Mouse (Mus musculus) adrenal gland, postnatal 14 days (tissue): ENCODE measurements around the gene Gls. TPM values are rescaled to one million over a fixed set of nuclear protein-coding genes. Genes with fewer than 3 reads are reported as not detected.

Source experiments
- DNase-seq: peaks from one replicate; pipeline ENCODE4 v3.0.0; 2021; ENCODE audit warnings: mixed read lengths
- total RNA-seq: library from RNA; stranded (reverse); gene quantifications from 2 replicates; pipeline ENCODE4 v1.2.3, GENCODE M21; 2021

The Gls gene
- total RNA-seq, 1 experiment from 2014 or later = 95.3 TPM

DNA sequence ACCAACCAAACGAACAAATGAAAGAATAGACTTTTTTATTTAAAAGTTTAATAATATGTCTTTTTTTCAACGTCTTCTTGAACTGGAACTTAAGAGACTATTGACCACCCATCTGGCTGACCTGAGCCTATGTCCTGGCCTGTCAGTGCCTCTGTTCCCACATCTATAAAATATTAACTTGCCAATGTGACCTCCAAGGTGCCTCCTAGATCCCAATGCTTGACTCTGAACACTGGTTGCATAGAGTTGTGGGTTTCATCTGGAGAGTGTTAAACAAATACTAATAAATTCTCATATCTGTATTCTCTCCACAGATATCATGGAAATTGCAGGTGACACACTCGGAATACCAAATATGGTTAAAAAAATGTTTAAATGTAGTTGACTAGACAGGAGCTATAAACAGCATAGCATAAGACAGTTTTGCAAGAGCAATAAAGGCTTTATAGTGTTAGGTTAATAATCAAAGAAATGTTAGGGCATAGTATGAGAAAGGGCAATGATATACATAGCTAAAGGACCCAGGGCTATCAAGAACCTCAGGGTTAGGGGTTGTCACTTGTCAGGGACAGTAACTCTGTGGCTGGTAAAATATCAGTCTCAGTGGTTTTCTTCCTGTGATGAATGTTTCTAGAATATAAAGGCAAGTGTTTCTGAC, 16.0 kb upstream of the Gls start:
- DNase-seq = no peak

DNA sequence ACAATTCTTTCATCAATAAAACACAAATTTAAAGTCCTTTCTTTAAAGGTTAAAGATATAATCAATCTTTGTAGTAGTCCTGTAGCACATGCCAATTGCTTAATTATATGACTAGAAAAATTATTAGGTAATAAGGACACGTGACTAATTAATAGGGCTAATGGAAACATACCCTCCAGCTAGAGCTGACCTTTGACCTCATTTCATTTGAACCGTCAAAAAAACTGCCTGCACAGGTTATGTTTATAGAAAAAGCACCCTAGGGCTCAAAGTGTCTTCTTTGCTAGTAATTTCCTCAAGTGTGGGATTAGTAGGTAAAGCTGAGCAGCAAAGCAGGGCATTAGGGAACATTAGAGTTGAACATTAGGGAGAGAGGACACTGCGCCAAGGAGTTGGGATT, 9.2 kb upstream of the Gls start:
- DNase-seq = no peak

DNA sequence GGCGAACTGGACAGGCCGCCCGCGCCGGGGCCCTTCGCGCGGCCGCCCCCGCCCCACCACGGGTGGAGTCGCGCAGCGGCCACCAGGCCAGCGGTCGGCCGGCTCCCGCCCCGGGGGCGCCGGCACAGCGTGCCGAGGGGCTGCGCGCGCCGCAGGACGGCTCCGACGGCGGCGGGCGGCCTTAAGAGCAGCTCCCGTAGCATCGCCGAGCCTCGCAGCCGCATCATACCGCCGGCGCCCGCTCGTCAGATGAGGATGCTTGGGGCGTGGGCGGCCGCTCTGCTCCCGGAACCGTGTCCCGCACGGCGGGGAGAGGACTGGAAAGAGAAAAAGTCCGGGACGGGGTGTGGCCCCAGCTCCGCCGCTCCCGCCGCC, 279 bp downstream of the Gls start:
- no peak for DNase-seq

DNA sequence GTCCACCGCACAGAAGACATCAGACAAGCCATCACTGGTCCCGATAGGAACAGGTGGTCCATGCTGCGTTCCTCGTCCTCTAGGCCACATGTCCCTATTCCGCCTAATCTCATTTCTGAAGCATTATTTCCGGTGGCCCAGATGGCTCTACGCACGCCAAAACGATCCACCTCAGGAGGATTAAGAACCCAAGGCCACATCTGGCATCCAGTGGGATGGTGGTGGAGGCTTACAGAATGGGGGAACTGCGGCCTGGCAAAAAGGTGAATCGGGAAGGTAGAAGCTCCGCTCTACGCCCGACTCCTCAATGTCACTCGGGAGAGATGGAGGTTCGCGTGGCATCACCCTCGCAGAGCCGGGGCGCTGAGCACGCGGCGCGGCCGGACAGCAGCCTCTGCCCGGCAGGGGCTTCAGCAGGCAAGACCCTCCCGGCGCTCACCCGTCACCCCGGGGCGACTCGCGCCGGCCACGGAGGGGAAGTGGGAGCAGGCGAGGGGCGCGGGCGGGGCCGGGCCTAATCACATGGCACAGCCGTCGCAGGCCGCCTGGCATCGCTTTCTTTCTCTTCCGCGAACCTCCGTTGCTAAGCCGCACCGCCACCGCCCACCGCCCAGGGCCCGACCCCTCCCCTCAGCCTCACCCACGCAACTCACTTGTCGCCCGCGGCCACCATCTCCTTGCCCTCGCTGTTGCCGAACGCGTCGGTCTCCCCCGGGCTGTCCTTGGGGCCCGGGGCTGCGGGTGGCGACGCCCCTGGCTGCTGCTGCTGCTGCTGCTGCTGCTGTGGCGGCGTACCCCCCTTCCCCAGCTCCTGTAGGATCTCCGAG, 880 bp downstream of the Gls start:
- peak; percentile 76 for DNase-seq

DNA sequence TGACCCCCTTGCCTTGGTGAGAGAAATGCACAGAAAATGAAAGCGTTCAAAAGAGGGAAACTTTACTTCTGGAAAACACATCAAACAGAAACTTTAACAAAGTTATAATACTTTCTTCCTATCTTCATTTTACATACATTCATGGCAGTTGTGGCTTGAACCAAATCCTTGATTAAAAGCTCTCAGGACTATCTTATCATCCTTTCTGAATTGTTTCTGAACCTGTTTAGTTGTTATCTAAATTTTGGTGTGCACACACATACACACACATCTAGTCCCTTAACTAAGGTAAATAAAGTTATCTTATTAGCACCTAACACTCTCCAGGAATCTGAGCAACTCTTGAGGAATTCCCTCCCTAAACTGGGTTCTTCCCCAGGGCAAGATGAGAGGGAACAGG, 2.6 kb downstream of the Gls start:
- DNase-seq = no peak

DNA sequence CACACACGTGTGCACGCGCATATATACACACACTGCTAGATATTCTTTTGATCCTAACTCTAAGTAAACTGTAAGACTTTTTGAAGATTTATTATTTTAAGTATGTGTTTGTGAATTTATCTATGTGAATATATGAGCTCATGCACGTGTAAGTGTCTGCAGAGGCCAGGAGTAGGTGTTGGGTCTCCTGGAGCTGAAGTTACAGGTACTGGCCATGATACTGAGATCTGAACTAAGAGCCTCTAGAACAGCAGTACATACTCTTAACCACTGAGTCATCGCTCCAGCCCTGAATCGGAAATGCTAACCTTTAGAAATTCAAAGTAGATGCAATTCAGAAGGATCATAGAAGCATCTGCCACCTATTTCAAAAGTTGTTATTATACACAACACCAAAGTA, 4.9 kb downstream of the Gls start:
- DNase-seq = no peak

DNA sequence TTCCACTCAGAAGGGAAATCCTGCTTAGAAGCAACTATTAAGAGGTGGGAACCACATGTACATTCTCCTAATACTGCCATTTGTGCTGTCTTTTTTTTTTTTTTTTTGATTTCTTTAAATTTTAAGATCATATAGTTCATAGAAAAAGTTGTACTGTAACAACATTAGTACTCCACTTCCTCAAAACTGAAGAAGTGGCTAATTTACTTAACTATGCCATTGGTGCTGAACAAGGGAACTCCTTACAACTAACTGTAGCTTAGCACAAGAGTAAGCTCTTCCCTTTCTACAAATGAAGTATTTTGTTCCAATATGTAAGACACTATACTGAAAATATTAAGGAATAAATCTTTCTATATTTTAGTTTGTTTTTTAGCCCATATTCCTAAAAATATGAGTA, 6.6 kb downstream of the Gls start:
- DNase-seq = no peak

DNA sequence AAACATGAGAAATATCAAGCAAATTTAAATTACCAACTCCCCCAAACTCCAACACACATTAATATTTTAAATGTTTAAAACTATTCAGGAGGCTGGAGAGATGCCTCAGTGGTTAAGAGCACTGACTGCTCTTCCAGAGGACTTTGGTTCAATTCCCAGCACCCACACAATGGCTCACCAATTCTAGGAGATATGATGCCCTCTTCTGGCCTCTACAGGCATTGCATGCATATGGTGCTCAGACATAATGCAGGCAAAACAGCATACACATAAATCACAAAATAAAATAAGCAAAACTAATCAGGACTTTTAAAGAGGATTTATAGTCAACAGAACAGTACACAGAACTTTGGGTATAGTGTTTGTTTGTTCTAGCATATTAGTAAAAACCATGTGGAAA, 16.3 kb downstream of the Gls start:
- DNase-seq = no peak

DNA sequence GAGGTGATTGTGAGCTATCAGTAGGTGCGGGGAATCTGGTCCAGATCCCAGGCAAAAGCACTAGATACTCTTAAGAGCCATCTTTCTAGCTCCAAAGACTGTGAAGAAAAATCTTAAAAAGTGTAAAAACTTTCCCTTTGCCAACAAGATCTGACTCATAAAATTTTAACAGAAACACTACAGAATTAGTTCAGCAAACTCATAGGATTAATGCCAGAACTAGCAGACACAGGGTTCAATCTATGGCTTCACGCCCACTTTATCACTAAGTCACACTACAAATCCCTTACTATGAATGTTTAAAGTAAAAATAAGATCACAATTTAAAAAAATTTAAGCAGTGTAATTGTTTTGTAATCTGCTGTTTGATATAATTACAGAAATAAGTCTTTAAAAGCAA, 50.0 kb downstream of the Gls start:
- no peak for DNase-seq

DNA sequence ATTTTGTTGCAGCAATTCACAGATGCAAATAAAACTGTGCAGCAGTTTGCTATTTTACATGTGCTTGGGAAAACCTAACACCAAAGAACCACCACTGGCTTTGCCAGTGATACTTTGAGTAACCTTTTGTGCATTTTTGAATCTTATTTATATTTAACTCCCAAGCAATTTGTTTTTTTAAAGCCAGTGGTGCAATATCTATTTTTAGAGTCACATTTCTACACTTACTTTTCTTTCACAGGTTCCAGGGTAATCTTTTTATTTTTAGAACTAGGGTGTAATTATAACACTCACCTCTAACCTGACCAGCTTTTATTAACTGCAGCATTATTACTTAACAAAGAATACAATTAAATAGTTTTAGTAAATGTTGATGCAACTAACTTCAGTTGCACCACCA, 51.0 kb downstream of the Gls start:
- DNase-seq = no peak

DNA sequence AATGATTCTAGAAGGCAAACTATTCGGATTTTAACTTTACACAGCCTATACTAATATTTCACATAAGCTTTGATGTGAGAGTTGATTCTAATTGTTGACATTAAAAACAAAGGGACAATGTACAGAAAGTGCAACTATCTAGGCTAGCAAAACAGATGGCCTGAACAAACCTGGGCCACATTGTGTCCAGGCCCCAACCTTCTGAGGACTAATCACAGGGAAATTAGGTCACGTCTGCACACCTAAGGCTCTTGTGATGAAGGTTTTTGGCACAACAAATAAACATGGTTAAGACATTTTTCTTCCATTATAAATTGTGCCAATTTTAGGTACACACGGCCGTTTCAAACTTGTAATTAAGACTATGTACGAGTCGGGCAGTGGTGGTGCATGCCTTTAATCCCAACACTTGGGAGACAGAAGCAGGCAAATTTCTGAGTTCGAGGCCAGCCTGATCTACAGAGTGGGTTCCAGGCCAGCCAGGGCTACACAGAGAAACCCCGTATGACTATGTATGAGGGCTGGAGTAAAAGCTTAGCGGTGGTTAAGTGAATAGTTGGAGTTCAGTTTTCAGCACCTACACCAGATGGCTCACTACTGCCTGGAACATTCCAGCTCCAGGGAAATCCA, 53.0 kb downstream of the Gls start:
- no peak for DNase-seq

DNA sequence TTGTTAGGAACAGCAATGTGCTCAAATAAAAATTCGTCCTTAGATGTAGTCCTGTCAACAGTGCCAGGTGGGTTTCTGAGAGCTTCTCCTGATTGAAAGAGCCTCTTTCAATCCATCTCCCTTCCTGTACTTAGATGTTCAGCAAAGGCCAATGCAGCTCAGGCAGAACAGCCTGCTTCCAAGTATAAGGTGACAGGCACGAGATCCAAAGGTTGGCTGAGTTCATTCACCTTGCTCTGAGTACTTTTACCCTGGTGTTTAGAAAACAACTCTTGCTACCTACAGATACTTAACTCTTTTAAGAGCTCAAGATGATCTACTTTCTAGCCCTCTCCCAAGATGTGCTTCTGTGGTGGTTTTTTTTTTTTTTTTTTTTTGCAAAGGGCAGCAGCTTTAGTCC, 56.0 kb downstream of the Gls start:
- DNase-seq = no peak

DNA sequence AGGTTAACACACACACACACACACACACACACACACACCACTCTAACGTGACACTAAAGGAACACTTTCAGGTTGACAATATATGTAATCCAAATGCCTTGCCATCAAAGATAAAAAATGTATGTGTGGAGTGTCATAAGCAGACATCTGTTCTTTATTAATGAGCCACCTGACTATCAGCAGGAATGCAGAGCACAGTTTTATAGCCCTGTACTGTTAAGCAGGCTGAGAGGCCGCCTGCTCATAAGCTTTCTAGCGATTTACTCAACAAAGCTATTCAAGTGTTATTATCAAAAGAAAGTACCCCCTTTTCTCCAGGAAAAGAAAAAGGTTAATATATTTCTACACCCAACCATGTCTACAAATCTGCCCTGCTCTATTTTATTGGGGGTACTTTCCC, 57.0 kb downstream of the Gls start:
- DNase-seq = no peak

DNA sequence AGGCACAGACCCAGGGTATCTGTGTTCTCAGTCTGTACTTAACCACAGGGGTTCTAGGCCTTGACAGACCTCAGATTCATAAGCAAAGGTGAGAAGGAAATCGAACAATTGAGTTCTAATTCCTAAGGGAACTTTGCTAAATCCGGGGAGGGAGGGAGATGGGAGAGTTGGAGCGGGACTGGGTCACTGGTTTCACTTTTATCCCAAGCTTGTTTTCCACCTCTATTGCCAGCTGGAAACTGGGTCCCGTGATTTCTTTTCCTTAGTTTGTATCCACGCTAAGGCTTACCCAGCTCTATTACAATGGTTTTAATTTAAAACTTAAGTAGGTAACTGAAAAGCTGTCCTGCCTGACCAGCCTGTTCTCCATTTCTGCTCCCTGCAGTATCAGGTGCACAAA, 57.7 kb downstream of the Gls start:
- DNase-seq = no peak

DNA sequence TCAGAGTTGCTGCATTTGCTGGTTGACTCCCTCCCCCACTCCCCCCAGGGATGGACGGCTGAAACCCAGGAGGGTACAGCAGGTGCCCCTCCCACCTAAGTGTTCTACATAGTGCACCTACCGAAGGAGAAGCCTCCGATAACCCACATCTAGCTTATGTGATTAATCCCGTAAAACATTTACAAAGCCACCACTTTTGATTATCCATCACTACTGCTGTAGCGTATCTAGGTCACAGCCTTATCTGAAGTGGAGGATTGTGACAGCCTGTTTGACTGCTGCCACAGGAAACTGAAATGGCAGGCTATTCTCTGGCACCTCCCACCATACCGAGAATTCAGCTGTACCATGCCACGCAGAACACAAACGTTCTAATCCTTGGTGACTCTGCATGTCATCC, 61.8 kb downstream of the Gls start:
- no peak for DNase-seq

DNA sequence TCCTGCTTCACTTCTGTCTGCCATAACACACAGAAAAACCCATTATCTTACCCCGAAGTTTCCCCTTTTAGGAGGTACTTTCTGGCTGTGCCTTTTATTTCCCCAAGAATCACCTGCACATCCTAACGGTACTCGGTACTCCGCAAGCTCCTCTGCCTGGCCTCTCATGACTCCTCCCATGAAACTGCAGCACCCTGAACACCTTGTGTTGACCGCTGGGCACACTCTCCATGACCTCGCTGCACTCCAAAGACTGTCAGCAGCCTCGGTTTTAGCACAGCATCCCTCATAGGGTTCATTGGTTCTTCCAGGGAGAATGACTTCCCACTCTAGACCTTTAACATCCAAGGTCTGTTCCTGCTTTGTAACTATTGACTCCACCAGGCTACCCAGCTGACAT, 62.3 kb downstream of the Gls start:
- no peak for DNase-seq

DNA sequence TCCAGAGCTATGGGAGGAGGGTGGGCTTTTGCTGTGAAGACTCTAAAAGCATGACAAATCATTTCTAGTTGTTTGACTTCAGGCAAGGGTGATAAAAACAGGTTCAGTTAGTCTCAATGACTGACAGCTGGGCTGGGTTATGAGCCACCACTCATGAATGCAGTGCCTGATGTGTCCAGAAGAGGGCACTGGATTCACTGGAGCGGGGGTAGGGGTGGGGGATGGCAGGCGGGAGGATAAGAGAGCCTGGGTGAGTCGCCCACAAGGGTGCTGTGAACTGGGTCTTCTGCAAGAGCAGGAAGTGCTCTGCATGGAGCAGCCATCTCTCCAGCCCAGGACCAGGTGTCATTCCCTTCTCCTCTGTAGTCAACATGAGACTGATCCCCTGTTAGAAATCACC, 63.0 kb downstream of the Gls start:
- DNase-seq = peak; percentile 64

DNA sequence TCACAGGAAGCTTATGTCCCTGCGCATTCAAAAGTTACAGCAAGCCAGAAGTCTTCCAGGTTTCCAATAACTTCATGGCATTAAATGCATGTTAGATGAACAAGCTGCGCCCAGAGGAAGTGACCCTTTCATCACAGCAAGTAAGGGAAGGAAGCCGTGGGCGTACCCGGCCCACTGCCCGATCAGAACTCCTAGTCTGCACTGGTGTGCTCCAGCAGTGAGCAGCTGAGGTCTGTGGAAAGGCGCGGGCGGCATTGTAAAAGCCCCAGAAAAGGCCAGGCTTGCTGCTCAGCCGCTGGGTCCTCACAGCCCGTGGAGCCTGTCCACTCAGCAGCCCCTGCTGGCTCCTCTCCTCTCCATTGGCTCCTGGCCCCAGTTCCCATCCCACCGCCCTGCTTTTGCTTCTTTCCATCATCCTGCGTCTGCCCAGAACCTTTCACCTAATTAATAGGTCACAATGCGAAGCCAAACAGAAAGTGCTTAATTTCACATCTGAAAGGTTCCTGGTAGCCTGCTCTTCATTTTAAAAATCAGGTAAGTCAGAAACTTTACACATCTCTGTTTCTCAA, 66.3 kb downstream of the Gls start:
- DNase-seq = peak; percentile 22

DNA sequence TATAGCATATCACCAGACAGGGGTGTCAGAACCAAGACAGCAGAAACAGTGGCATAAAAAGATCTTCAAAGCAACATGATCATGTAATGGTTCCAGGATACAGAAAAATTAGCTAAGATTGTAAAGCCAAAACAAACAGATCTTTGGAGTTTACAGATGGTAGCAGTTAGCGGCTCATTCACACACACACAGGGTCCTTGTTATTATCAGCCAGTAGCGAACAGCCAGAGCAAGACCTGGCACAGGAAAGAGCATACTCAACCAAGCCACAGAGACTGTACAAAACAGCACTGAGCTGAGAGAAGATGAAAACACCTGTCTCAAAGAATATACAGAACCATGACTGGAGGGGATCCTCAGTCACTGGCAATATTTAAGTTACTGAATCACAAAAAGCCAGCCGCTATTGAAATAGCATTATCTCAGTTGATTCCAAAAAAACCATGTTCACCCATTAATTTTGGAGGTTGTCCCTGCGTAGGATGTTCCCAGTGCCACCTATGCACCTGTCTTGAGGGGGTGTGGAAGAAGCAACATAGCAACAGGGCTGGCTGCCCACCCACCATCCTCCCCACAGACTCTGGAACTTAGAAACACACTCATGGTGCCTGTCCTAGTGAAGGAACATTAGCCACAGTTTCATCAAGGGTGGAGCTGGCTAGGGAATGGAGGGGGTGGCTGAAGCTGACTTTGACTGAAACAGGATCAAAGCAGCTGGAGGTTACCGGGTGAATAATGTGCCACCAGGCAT, 69.2 kb downstream of the Gls start:
- no peak for DNase-seq

DNA sequence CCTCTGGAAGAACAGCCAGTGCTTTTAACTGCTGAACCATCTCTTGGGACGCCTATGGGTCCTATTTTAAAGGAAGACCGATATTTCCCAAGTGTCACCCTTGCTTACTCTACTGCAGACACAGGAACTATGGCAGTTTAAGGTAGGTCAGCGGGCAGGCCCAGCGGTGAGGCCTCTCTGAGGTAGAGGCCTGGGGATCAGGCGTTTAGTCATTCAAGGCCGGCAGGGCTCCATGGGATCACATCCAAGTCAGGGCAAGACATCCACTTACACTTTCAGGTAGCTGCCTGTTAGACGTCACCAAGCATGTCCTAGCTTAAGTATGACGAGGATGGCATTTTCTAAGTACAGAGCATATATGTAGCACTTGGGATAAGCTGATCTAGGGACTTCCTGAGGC, 71.9 kb downstream of the Gls start:
- no peak for DNase-seq

DNA sequence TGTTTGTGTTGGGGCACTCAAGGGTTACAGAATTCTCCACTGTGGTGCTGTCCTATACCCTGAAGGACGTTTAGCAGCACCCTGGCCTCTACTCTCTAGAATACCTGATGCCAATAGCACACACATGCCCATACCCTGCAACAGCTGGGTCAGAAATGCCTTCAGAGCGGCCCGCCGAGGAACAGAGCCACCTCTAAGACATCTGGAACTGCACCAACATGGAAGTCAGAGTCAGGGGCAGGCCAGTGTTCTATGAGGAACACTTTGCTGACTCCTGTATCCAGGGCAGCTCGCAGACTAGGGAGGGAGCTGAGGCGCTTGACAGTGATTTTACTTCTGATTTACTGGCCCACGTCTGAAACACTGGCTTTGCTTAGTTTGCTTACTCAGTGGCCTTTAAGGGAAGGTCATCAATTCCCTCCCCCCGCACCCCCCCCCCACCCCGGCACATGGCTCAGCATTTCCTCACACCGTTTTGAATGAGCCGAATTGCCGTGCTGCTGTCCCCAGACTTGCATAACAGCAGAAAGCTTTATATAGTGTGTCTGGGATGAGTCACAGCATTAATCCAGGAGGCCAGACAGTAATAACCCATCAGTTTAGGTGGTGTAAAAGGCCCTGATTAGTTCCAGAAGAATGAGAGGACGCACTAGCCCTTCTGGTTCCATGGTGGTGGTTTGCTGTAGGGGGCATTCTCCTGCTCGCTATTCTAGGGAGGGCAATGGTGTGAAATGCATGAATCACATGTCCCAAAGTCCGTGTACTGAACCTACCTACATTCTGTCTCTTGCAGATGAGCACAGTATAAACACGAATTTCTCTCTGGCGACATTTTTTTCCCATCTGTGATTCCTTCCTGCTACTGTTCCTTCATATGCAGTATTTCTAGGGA, 74.3 kb downstream of the Gls start:
- peak; percentile 69 for DNase-seq

DNA sequence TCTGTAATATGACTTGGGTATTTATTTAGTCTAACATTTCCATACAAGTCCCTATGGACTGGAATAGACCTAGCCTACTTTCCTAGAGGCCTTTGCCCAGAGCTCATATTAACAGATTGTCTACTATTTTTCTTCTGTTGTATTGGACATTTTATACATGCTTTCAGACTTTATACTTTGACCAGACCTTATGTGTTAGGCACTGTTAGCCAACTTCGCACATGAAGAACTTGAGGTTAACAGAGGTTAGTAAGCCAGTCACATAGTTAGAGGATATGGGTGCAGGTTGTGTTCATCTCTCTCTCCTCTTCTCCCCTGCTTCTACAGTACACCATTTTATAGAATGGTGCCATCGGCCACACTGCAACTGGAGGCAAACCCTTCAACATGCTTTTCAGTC, 75.0 kb downstream of the Gls start:
- DNase-seq = no peak
